Mouse (Mus musculus) T-helper 2 cell (primary cell): ENCODE data around the gene Myo7a.

ENCODE experiments used
- in situ Hi-C: fragments of 300-600 bp; cut with MboI, MseI; formaldehyde crosslinking; loops from one replicate; pipeline ENCODE4 v1.15.1; 2025; ENCODE audit warnings: high pct_unique_total_duplicates

Myo7a gene

DNA sequence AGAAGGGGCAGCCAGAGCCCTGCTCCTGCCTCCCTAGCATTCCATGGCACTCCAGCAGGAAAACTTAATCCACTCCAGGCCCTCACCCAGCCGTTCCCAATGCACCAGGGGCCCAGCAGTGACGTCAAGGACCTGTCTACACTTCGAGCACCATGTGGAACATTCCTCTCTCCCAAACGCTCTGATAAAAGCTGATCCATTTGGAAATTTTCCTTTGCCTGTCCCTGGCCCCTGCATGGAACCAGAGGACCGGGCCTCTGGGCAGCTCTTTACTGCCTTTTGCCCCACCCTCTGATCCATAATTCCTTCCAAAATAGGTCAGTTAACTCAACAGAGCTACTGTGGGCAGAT lies 15.4 kb downstream of the Myo7a start:
- in situ Hi-C loops, result loop anchor here (10.0 kb wide), 1 partner anchor 369 kb away; the partner anchor contains the start of gene Aqp11

DNA sequence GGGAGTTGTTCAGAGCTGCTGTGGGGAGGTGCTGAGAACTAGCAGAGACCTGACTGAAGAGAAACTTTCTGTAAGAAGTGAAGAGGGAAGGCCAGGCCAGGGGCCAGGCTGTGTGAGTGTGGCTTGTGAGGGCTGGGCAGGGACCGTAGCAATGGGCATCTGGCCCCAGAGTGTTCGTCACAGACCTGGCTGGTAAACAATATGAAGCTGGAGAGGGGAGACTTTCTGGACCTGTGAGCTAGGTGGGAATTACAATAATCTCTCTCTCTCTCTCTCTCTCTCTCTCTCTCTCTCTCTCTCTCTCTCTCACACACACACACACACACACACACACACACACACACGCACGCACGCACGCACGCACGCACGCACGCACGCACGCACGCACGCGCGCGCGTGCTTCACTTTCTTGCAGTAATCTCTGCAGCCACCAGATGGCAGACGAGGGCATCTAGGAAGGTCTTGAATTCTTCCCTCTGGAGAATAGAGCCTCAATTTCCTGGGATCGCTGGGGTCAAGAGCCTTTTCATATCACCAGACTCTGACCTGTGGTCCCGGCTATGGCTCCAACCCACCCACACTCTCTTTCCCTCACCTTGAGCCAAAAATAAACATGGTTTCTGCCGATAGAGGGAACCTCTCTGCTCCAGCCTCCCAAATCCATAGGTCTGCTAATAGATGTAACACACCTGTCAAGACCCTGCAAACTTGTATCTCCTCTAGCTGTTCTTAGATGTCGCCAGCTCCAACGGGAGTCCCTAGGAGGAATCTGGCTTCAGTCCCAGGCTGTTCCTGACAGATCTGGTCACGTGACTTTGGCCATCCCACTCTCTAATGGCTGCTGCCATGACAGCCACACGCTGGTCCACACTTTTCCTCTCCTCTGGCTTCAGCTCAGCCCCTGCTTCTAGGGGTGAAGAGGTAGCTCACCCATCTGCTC lies 16.1 kb downstream of the Myo7a start:
- in situ Hi-C loops, result loop anchor here (10.0 kb wide), 1 partner anchor 368 kb away; the partner anchor contains the start of gene Aqp11

GRCm38 (mm10) chr7:98102488-98102887 lies 16.8 kb downstream of the Myo7a start:
- in situ Hi-C loops, result loop anchor here (10.0 kb wide), 1 partner anchor 368 kb away; the partner anchor contains the start of gene Aqp11

DNA sequence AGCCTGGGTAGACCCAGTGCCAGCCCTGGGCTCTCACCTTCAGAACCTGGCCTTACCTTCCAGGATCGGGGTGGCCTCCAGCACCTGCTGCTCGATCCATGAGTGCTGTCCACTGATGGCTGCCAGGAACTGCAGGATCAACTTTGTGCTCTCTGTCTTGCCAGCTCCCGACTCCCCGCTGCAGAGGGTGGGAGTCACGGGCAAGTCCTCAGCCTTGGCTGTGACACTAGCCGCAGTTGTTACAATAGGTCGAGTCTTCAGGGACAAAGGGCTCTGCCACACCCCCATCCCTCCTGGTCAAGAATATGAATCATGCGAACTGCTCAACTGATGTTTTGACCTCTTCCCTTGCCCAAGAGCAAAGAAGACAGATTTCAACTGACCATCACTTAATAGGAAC lies 21.8 kb downstream of the Myo7a start:
- in situ Hi-C loops, result no loop called here

- in situ Hi-C loops, result no loop called here
These were observed 23.5 kb downstream of the Myo7a start for GRCm38 (mm10) chr7:98095852-98096251.

DNA sequence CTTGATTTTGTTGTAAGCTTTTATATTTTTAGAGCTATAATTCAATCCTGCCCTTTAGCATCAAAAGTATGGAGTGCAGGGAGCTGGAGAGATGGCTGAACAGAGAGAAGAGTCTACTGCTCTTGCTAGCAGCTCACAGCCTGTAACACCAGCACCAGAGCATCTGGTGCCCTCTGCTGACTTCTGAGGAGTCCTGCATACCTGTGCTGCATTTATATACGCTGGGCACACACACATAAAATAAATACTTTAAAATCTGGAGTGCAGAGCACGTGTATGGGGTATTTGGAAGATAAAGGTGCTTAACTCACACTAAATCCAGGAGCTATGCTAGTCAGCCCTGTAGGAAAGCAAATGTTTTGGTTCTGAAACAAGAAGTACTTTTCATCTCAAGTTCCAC lies 33.0 kb downstream of the Myo7a start:
- in situ Hi-C loops, result no loop called here

DNA sequence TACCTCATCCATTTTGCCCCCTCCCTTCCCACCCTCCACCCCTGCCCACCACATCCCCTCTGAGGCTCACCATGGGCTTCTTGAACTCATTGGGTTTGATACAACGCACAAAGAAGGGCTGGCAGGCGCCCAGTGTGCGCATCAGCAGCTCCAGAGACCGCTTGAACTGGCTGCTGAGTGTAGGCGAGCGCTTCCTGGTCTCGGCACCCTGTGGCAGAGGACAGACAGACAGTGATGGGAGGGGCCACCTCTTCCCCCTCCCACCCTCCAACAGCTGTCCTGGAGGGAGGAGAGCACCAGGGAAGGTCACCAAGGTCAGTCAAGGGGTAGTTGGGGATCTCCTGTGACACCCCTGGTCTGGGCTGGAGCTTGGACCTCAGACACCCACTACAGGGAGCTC lies 34.0 kb downstream of the Myo7a start:
- in situ Hi-C loops, result no loop called here

- in situ Hi-C loops, result no loop called here
These were observed 34.6 kb downstream of the Myo7a start for GRCm38 (mm10) chr7:98084541-98085293.

GRCm38 (mm10) chr7:98082376-98082775 lies 36.9 kb downstream of the Myo7a start:
- in situ Hi-C loops, result no loop called here

GRCm38 (mm10) chr7:98077453-98077852 lies 41.9 kb downstream of the Myo7a start:
- in situ Hi-C loops, result no loop called here

DNA sequence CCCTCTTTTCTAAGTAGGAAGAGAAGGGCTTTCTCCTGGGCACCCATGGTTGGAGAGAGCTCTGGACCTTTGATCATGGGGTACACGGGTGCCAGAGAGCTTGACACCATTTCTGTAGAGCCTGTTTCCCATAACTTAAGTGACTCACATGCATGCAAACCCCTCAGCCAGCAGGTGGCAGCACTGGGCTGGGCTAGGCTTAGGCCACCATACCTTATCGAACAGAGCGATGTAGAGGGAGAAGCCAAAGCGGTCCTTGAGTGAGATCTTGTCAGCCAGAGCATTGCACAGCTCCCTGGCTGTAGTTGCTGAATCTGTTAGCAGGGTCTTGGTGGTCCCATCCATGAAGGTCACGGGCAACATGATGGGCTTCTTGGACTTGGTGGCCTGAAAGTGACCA lies 47.7 kb downstream of the Myo7a start:
- in situ Hi-C loops, result no loop called here

DNA sequence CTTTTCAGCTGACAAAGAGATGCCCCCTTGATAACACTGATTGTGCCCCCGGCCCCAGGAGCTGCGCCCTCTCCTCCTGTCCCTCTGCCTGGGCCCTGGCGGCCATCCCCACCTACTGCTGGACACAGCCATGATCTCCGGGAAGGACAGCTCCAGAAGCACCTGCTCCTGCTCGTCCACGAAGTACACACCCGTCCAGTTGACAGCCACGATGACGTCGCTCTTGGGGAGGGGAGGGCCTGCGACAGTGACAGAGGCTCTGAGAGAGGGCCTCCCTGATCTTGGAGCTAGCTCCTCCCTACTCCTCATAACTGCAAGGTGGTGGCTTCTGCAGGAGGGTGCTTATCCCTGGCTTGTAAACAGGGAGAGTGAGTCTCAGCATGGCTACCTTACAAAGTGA lies 53.1 kb downstream of the Myo7a start:
- in situ Hi-C loops, result loop anchor here (5.0 kb wide), 1 partner anchor 51 kb away; the partner anchor contains the start of gene Myo7a

- in situ Hi-C loops, result no loop called here
These were observed 64.4 kb downstream of the Myo7a start for GRCm38 (mm10) chr7:98054942-98055341.

GRCm38 (mm10) chr7:98054461-98054860 lies 64.9 kb downstream of the Myo7a start:
- in situ Hi-C loops, result no loop called here

GRCm38 (mm10) chr7:98051980-98052379 lies 67.3 kb downstream of the Myo7a start:
- in situ Hi-C loops, result no loop called here

DNA sequence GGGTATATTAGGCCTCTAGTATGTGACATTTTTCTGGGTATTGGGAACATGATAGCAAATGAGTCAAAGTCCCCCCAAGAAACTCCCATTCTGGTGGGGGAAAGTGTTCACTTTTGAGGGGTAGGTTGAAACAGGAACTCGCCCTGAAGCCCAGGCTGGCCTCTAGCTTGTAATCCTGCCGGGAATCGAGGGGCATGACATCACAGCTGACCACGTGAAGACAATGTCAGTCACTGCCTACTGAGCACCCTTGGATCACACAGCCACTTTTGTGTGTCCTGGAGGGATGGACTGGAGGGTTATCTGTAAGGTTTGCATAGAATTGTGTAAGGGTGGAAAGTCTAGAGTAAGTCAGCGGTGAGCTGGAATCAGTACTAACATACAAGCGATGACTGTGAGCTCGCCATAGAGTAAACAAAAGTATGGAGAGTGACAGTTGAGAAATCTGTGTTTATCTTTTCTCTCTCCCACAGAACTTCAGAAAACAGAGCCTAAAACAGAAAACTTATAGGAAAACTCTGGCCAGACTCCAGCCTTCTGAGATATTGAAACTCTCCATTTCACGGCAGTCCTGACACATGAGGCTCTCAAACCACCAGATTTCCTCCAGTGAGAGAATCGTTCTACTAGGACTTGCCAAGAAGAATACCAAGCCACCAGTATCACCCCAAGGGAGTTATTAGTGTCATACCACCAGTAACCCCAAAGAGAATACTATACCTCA lies 71.1 kb downstream of the Myo7a start:
- in situ Hi-C loops, result no loop called here

GRCm38 (mm10) chr7:98002617-98003016 lies 116.7 kb downstream of the Myo7a start:
- in situ Hi-C loops, result no loop called here
